Mouse (Mus musculus): Measurements from ENCODE around the gene Amer3. TPM values are rescaled to one million over a fixed set of nuclear protein-coding genes. Genes with fewer than 3 reads are reported as not detected.
A peak's percentile ranks its signal among the peaks of the same experiment; 100 is the strongest.
"Not testable (repeated sequence)": the region's sequence is repeated elsewhere in the genome, so short reads cannot be mapped to it uniquely, and the experiment has no call there.

Amer3 gene
- 1 to 10 TPM in 1 of 2 experiments, under 1 TPM in 1; 0.69 to 1.1 TPM for total RNA-seq (2021)
- long read RNA-seq, experiment 1: 0 reads
- long read RNA-seq, experiment 2: 0 reads

DNA sequence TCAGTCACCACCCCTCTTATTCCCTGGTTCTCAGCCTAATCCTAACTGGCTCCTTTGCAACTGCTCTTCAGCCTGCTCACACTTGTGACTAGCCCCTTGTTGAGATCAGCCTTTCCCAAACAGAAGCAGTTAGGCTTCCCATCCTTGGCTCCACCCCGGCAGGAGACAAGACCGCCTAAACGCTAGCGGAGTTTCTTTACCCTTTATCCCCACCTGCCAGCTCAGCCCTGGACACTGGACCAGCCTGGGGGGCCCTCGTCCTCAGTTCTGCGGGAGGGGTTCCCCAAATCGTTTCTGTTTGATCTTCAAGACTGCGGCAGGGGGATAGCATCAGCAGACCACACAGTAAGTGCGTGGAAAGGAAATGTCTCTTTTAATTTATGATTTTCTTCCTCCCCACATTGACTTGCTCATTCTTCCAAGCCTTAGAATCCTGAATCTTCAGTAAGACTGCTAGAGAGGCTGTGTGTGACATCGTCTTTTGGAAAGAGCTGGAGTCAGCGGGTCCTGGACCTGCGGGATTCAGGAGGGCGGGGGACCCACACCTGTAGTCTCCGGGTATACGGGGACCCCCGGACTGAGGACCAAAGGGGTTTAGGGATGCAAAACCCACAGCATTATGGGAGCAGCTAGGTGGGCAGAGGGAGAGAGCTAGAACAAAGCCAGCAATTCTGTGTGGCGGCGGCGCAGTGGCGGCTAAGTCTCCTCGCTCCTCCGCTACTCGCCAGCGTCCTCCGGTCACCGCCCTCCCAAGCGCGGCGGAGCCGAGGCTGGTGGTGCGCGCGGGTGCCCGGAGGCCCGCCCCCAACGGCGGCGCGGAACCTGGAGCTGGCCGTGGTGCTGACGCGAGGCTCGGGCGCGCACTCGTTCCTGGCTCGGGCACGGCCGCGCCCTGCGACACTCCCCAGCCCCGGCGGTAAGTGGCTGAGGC is at the start of gene Amer3:
Gene Amer3 (plus strand): TSS at position 807 of the 931 bp plus-strand sequence.
- peak; percentile 90 for DNase-seq

- not testable (repeated sequence) for DNase-seq
These were observed 44.9 kb upstream of the Amer3 start for GRCm38 (mm10) chr1:34534574-34534973.

DNA sequence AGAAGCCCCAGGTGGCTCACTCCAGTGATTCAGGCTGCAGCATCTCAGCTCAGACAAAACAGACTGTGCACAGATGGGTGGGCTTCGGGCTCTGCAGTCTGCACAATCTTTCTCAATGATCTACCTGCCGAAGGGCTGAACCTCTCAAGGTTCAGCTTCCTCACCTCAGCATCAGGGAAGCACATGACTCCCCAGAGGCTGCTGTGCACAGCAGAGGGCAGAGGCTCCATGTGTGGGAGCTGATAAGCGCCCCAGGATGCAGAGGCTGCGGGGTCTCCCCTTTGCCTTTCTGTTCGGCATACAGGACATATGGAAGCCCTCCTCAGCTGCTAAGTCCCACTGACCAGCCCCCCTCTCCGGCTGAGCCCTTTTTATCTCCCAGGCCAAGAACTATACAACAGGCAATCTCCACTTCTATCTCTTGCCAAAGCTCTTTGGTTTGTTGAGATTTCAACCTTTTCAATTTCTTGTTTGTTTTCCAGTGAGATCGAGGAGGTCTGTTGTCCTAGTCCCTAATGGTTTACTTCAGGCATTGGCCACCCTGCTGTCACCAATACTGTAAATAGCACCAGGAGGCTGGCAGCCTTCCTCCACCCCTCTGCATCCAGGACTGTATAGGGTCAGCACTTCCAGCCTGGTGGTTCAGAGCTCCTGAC is 44.3 kb upstream of the Amer3 start, which contains the start of gene Cfc1:
Gene Cfc1 (plus strand): TSS at position 606 of the 656 bp plus-strand sequence.
- DNase-seq: not testable (repeated sequence)

DNA sequence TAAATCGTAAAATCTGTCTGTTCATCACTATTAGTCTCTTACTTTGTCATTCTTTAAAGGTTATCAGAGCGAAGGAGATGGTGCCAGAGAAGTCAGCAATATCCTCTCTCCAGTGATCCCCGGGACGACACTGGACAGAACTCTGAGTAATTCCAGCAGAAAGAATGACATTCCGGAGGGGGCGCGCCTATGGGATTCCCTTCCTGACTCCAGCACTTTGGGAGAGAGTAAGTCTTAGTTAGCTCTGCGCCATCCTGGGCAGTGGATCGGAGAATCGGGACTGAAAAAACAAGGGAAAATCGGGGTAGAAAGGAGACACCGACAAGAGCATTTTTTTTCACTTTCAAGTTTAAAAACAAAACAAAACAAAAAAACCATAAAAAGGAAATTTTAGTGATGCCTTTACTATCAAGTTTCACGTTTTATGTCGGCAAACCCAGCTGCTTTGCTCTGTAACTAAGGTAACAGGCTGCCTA is 43.1 kb upstream of the Amer3 start:
- no peak for DNase-seq

DNA sequence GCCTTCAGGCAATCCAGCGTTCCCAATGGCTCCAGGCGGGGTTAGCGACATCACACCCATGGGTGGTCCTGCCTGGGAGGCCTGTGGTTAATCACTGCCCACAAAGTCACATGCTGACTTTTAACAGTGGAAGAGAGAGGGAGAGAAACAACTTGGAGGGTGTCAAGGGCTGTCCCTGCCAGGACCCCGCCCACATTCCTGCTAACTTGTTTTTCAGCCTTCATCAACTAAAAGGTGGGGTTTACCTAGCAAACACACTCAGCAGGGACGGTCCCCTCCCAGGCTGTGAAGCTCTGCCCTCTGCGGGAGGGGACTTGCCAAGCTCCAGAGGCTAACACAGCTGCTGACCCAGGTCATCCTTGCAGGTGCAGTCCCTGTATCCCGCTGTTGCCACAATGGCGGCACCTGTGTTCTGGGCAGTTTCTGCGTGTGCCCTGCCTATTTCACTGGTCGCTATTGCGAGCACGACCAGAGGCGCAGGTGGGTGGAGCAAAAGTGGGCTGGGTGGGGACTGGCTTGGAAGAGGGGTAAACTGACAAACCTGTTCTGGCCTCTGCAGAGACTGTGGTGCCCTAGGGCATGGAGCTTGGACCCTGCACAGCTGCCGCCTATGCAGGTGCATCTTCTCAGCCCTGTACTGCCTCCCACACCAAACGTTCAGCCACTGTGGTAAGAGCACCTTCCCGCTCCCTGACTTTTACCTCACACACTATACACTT is 42.5 kb upstream of the Amer3 start:
- no peak for DNase-seq

GRCm38 (mm10) chr1:34547074-34547473 is 32.4 kb upstream of the Amer3 start:
- no peak for DNase-seq

- DNase-seq: no peak
These were observed 25.8 kb upstream of the Amer3 start for GRCm38 (mm10) chr1:34553690-34554089.

DNA sequence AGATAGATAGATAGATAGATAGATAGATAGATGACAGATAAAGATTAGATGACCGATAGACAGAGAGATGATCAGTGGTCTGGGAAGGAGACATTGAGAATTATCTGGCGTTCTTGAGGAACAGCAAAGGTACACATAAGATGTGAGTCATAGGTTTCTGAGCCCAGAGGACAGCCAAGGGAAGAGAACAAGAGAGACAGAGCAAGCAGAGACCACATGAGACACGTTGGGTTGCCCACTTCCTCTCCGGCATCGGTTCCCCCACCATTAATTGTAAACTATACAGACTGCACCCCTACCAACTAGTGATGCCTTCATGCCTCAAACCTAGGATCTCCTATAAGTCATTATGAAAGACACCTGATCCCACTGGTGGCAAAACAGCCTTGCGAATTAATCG is 25.2 kb upstream of the Amer3 start:
- DNase-seq: no peak

GRCm38 (mm10) chr1:34560843-34561242 is 18.6 kb upstream of the Amer3 start, which contains the start of gene Prss40:
Prss40 (minus strand) TSS chr1:34560943.
- DNase-seq: no peak

DNA sequence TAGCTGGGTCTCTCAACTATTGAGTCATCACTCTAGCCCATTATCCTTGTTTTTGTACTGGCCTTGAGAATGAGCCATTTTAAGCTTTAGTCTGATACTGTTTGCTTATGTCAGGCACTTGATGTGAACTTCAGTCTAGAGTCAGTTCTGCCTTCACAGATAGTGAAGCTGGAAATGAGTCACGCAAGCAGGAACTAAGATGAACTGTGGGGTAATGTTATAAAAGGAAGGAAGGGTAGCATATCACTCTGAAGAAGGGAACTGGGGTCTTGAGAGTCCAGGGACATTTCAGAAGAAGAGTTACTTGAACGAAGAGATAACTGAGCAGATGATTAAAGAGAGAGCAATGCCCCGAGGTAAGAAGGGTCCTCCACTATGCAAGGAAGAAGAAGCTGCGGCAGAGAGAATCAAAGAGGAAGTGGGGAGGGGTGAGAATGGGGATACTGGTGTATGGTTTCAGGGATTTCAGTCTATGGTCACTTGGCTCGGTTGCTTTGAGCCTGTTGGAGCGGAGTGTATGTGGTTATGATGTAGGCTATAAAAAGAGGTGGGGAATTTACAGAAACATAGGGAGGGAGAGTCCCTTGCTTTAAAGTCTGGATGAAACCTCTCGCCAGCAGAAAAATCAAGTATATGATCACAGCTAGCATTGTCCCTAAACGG is 14.9 kb upstream of the Amer3 start:
- DNase-seq: no peak

DNA sequence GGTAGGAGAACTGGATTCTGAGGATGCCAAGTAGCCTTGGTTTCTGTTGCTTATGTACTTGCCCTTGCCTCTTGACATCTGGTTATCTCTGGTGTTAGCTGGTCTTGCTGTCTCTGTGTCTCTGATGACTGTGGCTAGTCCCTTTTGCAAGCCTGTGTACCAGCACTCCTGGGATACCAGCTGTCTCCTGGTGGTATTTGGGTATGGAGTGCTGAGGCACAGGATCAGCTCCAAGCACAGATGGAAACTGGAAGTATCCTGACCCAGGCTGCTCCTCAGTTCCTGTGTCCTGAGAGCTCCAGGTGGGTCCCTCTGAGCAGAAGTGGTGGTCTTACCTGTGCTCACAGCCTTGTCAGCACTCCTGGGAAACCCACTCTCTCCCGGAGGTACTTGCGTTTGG is 11.3 kb upstream of the Amer3 start:
- no peak for DNase-seq

DNA sequence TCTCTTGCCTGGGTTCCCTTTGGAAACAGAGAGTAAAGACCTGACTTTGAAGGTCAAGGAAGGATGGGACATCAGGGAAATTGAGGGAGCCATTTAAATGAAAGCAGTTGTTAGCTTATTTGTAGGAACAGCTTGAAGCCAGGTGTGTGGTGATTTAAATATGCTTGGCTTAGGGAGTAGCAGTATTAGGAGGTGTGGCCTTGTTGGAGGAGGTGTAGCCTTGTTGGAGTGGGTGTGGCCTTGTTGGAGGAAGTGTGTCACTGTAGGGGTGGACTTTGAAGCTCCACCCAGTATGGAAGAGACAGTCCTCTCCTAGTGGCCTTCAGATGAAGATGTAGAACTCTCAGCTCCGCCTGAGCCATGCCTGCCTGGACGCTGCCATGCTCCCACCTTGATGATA is 9.6 kb upstream of the Amer3 start:
- no peak for DNase-seq

DNA sequence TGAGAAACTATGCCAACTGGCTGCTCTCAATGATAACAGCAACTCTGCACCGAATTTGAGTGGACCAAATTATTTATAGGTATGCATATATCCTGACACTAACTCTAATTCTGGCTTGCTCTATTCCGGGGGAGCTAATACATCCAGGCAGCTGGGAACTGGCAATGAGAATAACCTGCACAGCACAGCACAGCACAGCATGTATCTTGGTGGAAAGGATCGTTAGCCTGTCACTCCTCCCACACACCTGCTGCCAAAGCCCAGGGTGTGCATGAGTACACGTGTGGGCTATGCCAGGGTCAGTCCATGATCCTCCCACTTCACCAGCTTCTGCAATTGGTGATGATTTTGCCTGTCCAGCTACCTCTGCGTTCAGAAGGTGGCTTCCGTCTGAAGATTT is 8.0 kb upstream of the Amer3 start:
- DNase-seq: no peak

- no peak for DNase-seq
These were observed 6.2 kb upstream of the Amer3 start for GRCm38 (mm10) chr1:34573221-34573620.

- no peak for DNase-seq
These were observed 412 bp downstream of the Amer3 start for GRCm38 (mm10) chr1:34579782-34580356.

DNA sequence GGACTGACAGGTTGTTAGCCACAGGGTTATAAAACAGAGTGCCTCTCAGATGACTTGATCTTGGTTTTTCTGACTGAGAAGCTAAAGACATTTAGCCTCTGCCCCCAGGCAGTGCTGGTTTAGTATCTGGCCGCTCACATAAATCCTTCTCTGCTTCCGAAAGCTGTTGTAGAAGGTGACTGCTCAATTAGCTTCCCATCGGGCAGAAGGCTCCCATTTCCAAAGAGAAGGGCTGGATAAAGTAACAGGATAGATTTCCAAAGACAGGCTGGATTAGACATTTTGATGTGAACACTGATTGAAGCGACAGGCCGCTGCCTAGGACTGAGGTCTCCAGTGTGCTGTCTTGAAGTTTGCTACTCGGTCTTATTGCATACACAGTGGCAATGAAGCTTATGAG is 2.8 kb downstream of the Amer3 start:
- DNase-seq: no peak

- no peak for DNase-seq
These were observed 4.4 kb downstream of the Amer3 start for GRCm38 (mm10) chr1:34583821-34584263.

- DNase-seq: no peak
These were observed 5.3 kb downstream of the Amer3 start for GRCm38 (mm10) chr1:34584736-34585135.

- DNase-seq: no peak
These were observed 8.0 kb downstream of the Amer3 start for GRCm38 (mm10) chr1:34587298-34588096.

- DNase-seq: no peak
These were observed 20.5 kb downstream of the Amer3 start for GRCm38 (mm10) chr1:34600000-34600399.

Measured in adrenal gland, postnatal 10 days (tissue).